ENCODE assay signal across 18 mouse cellular contexts in genomic region chr11:49801516-49801915, GRCm38 (mm10). TPM values are rescaled to one million over a fixed set of nuclear protein-coding genes. Genes with fewer than 3 reads are reported as not detected.
DNase-seq lines count a peak whose midpoint lies in the region; ATAC-seq and TF ChIP-seq lines count a peak whose summit lies in the region.
"Had no signal": no experiment of that assay in that cellular context is flagged by ENCODE, and none has a peak within 500 bp of the region (broad histone marks: within the 10 kb centered on the region; RNA-seq: fewer than 3 reads in every experiment).

No protein-coding gene starts in this region.

- no peaks in the 10 kb centered on the region for H3K9me3 ChIP-seq in hindbrain, postnatal 0 days (ENCODE audit: low read length)
- no peaks in the 10 kb centered on the region for H3K9me3 ChIP-seq in hindbrain, embryonic 11.5 days (ENCODE audit: control insufficient read depth, low read length)
- no peaks in the 10 kb centered on the region for H3K9me3 ChIP-seq in lung, postnatal 0 days (ENCODE audit: low read length)
- no peaks in the 10 kb centered on the region for H3K9me3 ChIP-seq in midbrain, embryonic 16.5 days (replicated peaks; ENCODE audit: control insufficient read depth, low read length, poor library complexity, severe bottlenecking)
- H3K9me3 ChIP-seq: embryonic facial prominence, embryonic 12.5 days had no signal

- no peaks in the 10 kb centered on the region for H3K27me3 ChIP-seq in hindbrain, postnatal 0 days (ENCODE audit: insufficient read depth, low read length)
- no peaks in the 10 kb centered on the region for H3K27me3 ChIP-seq in hindbrain, embryonic 11.5 days (ENCODE audit: control insufficient read depth, insufficient read depth, low read length)
- H3K27me3 ChIP-seq in lung, postnatal 0 days (replicated peaks; ENCODE audit: insufficient read depth, low read length), result no peaks in the 10 kb centered on the region
- no peaks in the 10 kb centered on the region for H3K27me3 ChIP-seq in midbrain, embryonic 16.5 days (ENCODE audit: control insufficient read depth, insufficient read depth, low read depth, low read length)
- H3K27me3 ChIP-seq: embryonic facial prominence, embryonic 12.5 days had no signal

- peaks cover 14% of the 10 kb centered on the region for H3K4me1 ChIP-seq in hindbrain, postnatal 0 days (ENCODE audit: insufficient read depth, low read length)
- H3K4me1 ChIP-seq in hindbrain, embryonic 11.5 days (replicated peaks; ENCODE audit: control insufficient read depth, insufficient read depth, low read length), result no peaks in the 10 kb centered on the region
- no peaks in the 10 kb centered on the region for H3K4me1 ChIP-seq in lung, postnatal 0 days (ENCODE audit: insufficient read depth, low read depth, low read length)
- H3K4me1 ChIP-seq in olfactory bulb, adult 2 months (ENCODE audit: control insufficient read depth, insufficient read depth, low read length), result peaks cover 17% of the 10 kb centered on the region
- no peaks in the 10 kb centered on the region for H3K4me1 ChIP-seq in midbrain, embryonic 16.5 days (ENCODE audit: control insufficient read depth, insufficient read depth, low read length)
- H3K4me1 ChIP-seq: embryonic facial prominence, embryonic 12.5 days had no signal

- no peak for TF ChIP-seq CTCF in hindbrain, postnatal 0 days (IDR thresholded peaks at IDR 0.05; ENCODE audit: low read depth)
- no peak for TF ChIP-seq CTCF in lung, postnatal 0 days (IDR thresholded peaks at IDR 0.05)
- no peak for TF ChIP-seq CTCF in olfactory bulb, adult 2 months (IDR thresholded peaks at IDR 0.05; ENCODE audit: insufficient read depth, low read depth, low read length)

- no peak for ATAC-seq in hindbrain, postnatal 0 days
- ATAC-seq in hindbrain, embryonic 11.5 days (ENCODE audit: low FRiP score), result no peak
- ATAC-seq in lung, postnatal 0 days, result no peak
- no peak for ATAC-seq in midbrain, embryonic 16.5 days
- ATAC-seq: activated CD4-positive, CD25-positive, alpha-beta regulatory T cell, adult 4 months; intestine, postnatal 0 days had no signal

- peak; percentile 26 to 53 for DNase-seq in cerebellum, postnatal 25 days
- no peak for DNase-seq in cerebellum, adult 9-11 months
- DNase-seq in hindbrain, postnatal 0 days (ENCODE audit: low spot score), result no peak
- no peak for DNase-seq in hindbrain, embryonic 11.5 days (ENCODE audit: low spot score)
- peak; percentile 7 for DNase-seq in lung, postnatal 0 days (ENCODE audit: low spot score)
- no peak for DNase-seq in lung, postnatal 25 days (ENCODE audit: low spot score)
- DNase-seq: adrenal gland, postnatal 14 days; gastrocnemius, postnatal 10 days; kidney, postnatal 25 days; retina, postnatal 1 day had no signal

- 46% methylated on average over 4 of the region's 4 CpGs for WGBS in hindbrain, postnatal 0 days
- WGBS in hindbrain, embryonic 11.5 days, result 86% methylated on average over 4 of the region's 4 CpGs
- 58% methylated on average over 4 of the region's 4 CpGs for WGBS in lung, postnatal 0 days
- 44% methylated on average over 4 of the region's 4 CpGs for WGBS in olfactory bulb, adult 2 months
- 70% methylated on average over 4 of the region's 4 CpGs for WGBS in midbrain, embryonic 16.5 days

- TF ChIP-seq POLR2A in olfactory bulb, adult 2 months (IDR thresholded peaks at IDR 0.05; ENCODE audit: insufficient read depth, low read depth, low read length), result no peak

- no peak overlapping the region for H3K9ac ChIP-seq in hindbrain, postnatal 0 days (replicated peaks; ENCODE audit: low read length)
- H3K9ac ChIP-seq in hindbrain, embryonic 11.5 days (ENCODE audit: low read depth, low read length), result no peak overlapping the region
- no peak overlapping the region for H3K9ac ChIP-seq in lung, postnatal 0 days (replicated peaks; ENCODE audit: low read depth)
- no peak overlapping the region for H3K9ac ChIP-seq in midbrain, embryonic 16.5 days (ENCODE audit: low read depth, low read length)
- H3K9ac ChIP-seq: embryonic facial prominence, embryonic 12.5 days; hindbrain, embryonic 14.5 days; liver, embryonic 14.5 days had no signal

- no peak overlapping the region for H3K27ac ChIP-seq in hindbrain, postnatal 0 days
- H3K27ac ChIP-seq in hindbrain, embryonic 11.5 days (ENCODE audit: low read depth, low read length), result no peak overlapping the region
- H3K27ac ChIP-seq in lung, postnatal 0 days (ENCODE audit: low read length), result no peak overlapping the region
- peak overlapping the region; percentile 64; the same call in 1 of the 2 replicates for H3K27ac ChIP-seq in olfactory bulb, adult 2 months (ENCODE audit: insufficient read depth, low read depth, low read length)
- no peak overlapping the region for H3K27ac ChIP-seq in midbrain, embryonic 16.5 days (ENCODE audit: low read length)
- H3K27ac ChIP-seq: embryonic facial prominence, embryonic 12.5 days; hindbrain, embryonic 14.5 days; liver, embryonic 14.5 days had no signal

- no peak overlapping the region for H3K4me3 ChIP-seq in hindbrain, postnatal 0 days (ENCODE audit: low read length)
- H3K4me3 ChIP-seq in hindbrain, embryonic 11.5 days (ENCODE audit: low read depth, low read length), result no peak overlapping the region
- H3K4me3 ChIP-seq in lung, postnatal 0 days (ENCODE audit: low read depth, low read length), result no peak overlapping the region
- no peak overlapping the region for H3K4me3 ChIP-seq in olfactory bulb, adult 2 months (ENCODE audit: insufficient read depth, low read depth, low read length)
- H3K4me3 ChIP-seq in midbrain, embryonic 16.5 days (ENCODE audit: low read depth, low read length), result no peak overlapping the region
- H3K4me3 ChIP-seq: embryonic facial prominence, embryonic 12.5 days had no signal

- 0 out of 2 replicates have a peak overlapping the region, but pooled peaks have one; percentile 21 for H3K4me2 ChIP-seq in hindbrain, postnatal 0 days (ENCODE audit: low read depth, low read length)
- no peak overlapping the region for H3K4me2 ChIP-seq in hindbrain, embryonic 11.5 days (replicated peaks; ENCODE audit: low read depth, low read length)
- H3K4me2 ChIP-seq in lung, postnatal 0 days (replicated peaks; ENCODE audit: low read depth, low read length), result no peak overlapping the region
- no peak overlapping the region for H3K4me2 ChIP-seq in midbrain, embryonic 16.5 days (ENCODE audit: low read length)
- H3K4me2 ChIP-seq: embryonic facial prominence, embryonic 12.5 days; hindbrain, embryonic 14.5 days had no signal

- H3K36me3 ChIP-seq in hindbrain, postnatal 0 days (ENCODE audit: insufficient read depth, low read length), result no peaks in the 10 kb centered on the region
- no peaks in the 10 kb centered on the region for H3K36me3 ChIP-seq in hindbrain, embryonic 11.5 days (ENCODE audit: control insufficient read depth, insufficient read depth, low read length)
- no peaks in the 10 kb centered on the region for H3K36me3 ChIP-seq in lung, postnatal 0 days (ENCODE audit: insufficient read depth, low read length)
- no peaks in the 10 kb centered on the region for H3K36me3 ChIP-seq in midbrain, embryonic 16.5 days (ENCODE audit: control insufficient read depth, insufficient read depth, low read length)

- TF ChIP-seq EP300 in lung, postnatal 0 days (IDR thresholded peaks at IDR 0.05), result no peak

RNA-seq across cellular contexts. Expression of gene Gfpt2, which starts 7.5 kb away (rescaled TPM):
- total RNA-seq in hindbrain, postnatal 0 days (2014; rRNA removed), result 2.5 and 3.8 TPM in 2 replicates
- polyA plus RNA-seq in hindbrain, postnatal 0 days (2015; fragmentation: Nextera tagmentation; extraction: Ambion mirVana), result 5.0 and 5.4 TPM in 2 replicates
- 13.0 and 14.5 TPM in 2 replicates for polyA plus RNA-seq in hindbrain, embryonic 11.5 days (2014; fragmentation: Nextera tagmentation; extraction: Ambion mirVana)
- polyA plus RNA-seq in lung, postnatal 0 days (2015; fragmentation: Nextera tagmentation; extraction: Ambion mirVana), result 3.9 and 4.5 TPM in 2 replicates
- polyA plus RNA-seq in olfactory bulb, adult 2 months (2012; ENCODE audit: insufficient read depth, insufficient read length, low replicate concordance, missing spikeins), result not detected in 2 replicates
- 6.6 and 6.8 TPM in 2 replicates for polyA plus RNA-seq in midbrain, embryonic 16.5 days (2015; fragmentation: Nextera tagmentation; extraction: Ambion mirVana)
- total RNA-seq: neutrophil, adult 5-6 weeks had no signal

RNA-seq across cellular contexts. Expression of gene Mapk9, which starts 45.0 kb away (rescaled TPM):
- total RNA-seq in hindbrain, postnatal 0 days (2014; rRNA removed), result 124 and 127 TPM in 2 replicates
- polyA plus RNA-seq in hindbrain, postnatal 0 days (2015; fragmentation: Nextera tagmentation; extraction: Ambion mirVana), result 66.4 and 70.4 TPM in 2 replicates
- polyA plus RNA-seq in hindbrain, embryonic 11.5 days (2014; fragmentation: Nextera tagmentation; extraction: Ambion mirVana), result 49.3 and 52.9 TPM in 2 replicates
- polyA plus RNA-seq in lung, postnatal 0 days (2015; fragmentation: Nextera tagmentation; extraction: Ambion mirVana), result 30.2 and 32.3 TPM in 2 replicates
- not detected in 2 replicates for polyA plus RNA-seq in olfactory bulb, adult 2 months (2012; ENCODE audit: insufficient read depth, insufficient read length, low replicate concordance, missing spikeins)
- polyA plus RNA-seq in midbrain, embryonic 16.5 days (2015; fragmentation: Nextera tagmentation; extraction: Ambion mirVana), result 64.2 and 71.4 TPM in 2 replicates

Comparison
In these comparisons a context has a peak if more than half of its experiments do, and no peak if none do; other contexts are left out.
1. DNase-seq: peak in cerebellum, postnatal 25 days (2 of 2) and lung, postnatal 0 days (single experiment); none in cerebellum, adult 9-11 months (single experiment), hindbrain, postnatal 0 days (single experiment), hindbrain, embryonic 11.5 days (single experiment) and lung, postnatal 25 days (single experiment).
2. RNA of gene Mapk9, which starts 45.0 kb away (polyA plus RNA-seq): 64.2 to 71.4 TPM in midbrain, embryonic 16.5 days, 66.4 to 70.4 TPM in hindbrain, postnatal 0 days, 49.3 to 52.9 TPM in hindbrain, embryonic 11.5 days and 30.2 to 32.3 TPM in lung, postnatal 0 days; not detected in olfactory bulb, adult 2 months; every median in the first group is over 10 times any median in the second.